Mouse (Mus musculus) granulocyte monocyte progenitor cell, adult 5-6 weeks (primary cell): Measurements from ENCODE around the gene Kcnd2. TPM values are rescaled to one million over a fixed set of nuclear protein-coding genes. Genes with fewer than 3 reads are reported as not detected.

ENCODE experiments used
- ATAC-seq: replicated peaks from 2 replicates; pipeline ENCODE4 v1.8.0; 2016; ENCODE audit warnings: mild to moderate bottlenecking, moderate TSS enrichment, inconsistent platforms; ENCODE audit not compliant: poor library complexity, severe bottlenecking
- total RNA-seq, 2 experiments: library from RNA; stranded (forward) in 1 of 2; stranded (reverse) in 1 of 2; fragments of 200-712, 200-1000 nt in 1 of 2; fragments of >200 nt in 1 of 2; fragmentation: Nextera tagmentation in 1 of 2; gene quantifications; 2 replicates each; pipeline ENCODE4 v1.2.3; 2014 to 2017

Kcnd2 gene
- total RNA-seq, 2 experiments from 2014 or later = not detected

GRCm38 (mm10) chr6:21664135-21664534, 448.8 kb downstream of the Kcnd2 start:
- no peak for ATAC-seq

GRCm38 (mm10) chr6:21664638-21665037, 449.3 kb downstream of the Kcnd2 start:
- no peak for ATAC-seq

GRCm38 (mm10) chr6:21684252-21684651, 468.9 kb downstream of the Kcnd2 start:
- no peak for ATAC-seq

GRCm38 (mm10) chr6:21686388-21686787, 471.1 kb downstream of the Kcnd2 start:
- ATAC-seq = no peak

- ATAC-seq = no peak
Observed at GRCm38 (mm10) chr6:21692861-21693350, 477.6 kb downstream of the Kcnd2 start.

GRCm38 (mm10) chr6:21697641-21698040, 482.3 kb downstream of the Kcnd2 start:
- no peak for ATAC-seq

- ATAC-seq = no peak
Observed at GRCm38 (mm10) chr6:21701131-21701530, 485.8 kb downstream of the Kcnd2 start.

GRCm38 (mm10) chr6:21709228-21709627, 493.9 kb downstream of the Kcnd2 start:
- ATAC-seq = no peak

GRCm38 (mm10) chr6:21719121-21719520, 503.8 kb downstream of the Kcnd2 start:
- no peak for ATAC-seq

GRCm38 (mm10) chr6:21722238-21722637, 506.9 kb downstream of the Kcnd2 start:
- no peak for ATAC-seq

- ATAC-seq = no peak
Observed at GRCm38 (mm10) chr6:21740606-21741005, 525.3 kb downstream of the Kcnd2 start.

- ATAC-seq = no peak
Observed at GRCm38 (mm10) chr6:21744615-21745266, 529.4 kb downstream of the Kcnd2 start.

GRCm38 (mm10) chr6:21747536-21747935, 532.2 kb downstream of the Kcnd2 start:
- ATAC-seq = no peak

GRCm38 (mm10) chr6:21767787-21768221, 552.5 kb downstream of the Kcnd2 start:
- ATAC-seq = no peak

- ATAC-seq = no peak
Observed at GRCm38 (mm10) chr6:21768745-21769446, 553.6 kb downstream of the Kcnd2 start.

GRCm38 (mm10) chr6:21769447-21769809, 554.1 kb downstream of the Kcnd2 start:
- ATAC-seq = no peak

GRCm38 (mm10) chr6:21774213-21774916, 559.1 kb downstream of the Kcnd2 start:
- ATAC-seq = no peak
